Mouse (Mus musculus) embryonic facial prominence, embryonic 15.5 days (tissue): ENCODE data around the gene Edaradd. TPM values are rescaled to one million over a fixed set of nuclear protein-coding genes. Genes with fewer than 3 reads are reported as not detected.
A peak's percentile ranks its signal among the peaks of the same experiment; 100 is the strongest.

Experiments used
- ATAC-seq: fragments of 200-750 bp; cut with Nextera tagmentation; 2 replicates; pipeline ENCODE4 v1.8.0; 2017; ENCODE audit warnings: low read depth, moderate TSS enrichment; ENCODE audit not compliant: insufficient number of reproducible peaks, low FRiP score, low TSS enrichment
- H3K27ac ChIP-seq: fragments of 300-500 bp; sonication (generic); replicated peaks from 2 replicates; pipeline ENCODE4 v1.5.1; 2015; ENCODE audit warnings: mild to moderate bottlenecking, inconsistent platforms
- H3K27me3 ChIP-seq: fragments of 300-500 bp; sonication (generic); 2 replicates; pipeline ENCODE4 v1.6.1; 2015; ENCODE audit warnings: inconsistent platforms
- H3K36me3 ChIP-seq: fragments of 300-500 bp; sonication (generic); 2 replicates; pipeline ENCODE4 v1.6.1; 2015; ENCODE audit warnings: mild to moderate bottlenecking, inconsistent platforms
- H3K4me1 ChIP-seq: fragments of 300-500 bp; sonication (generic); 2 replicates; pipeline ENCODE4 v1.6.1; 2015; ENCODE audit warnings: inconsistent platforms
- H3K4me2 ChIP-seq: fragments of 300-500 bp; sonication (generic); replicated peaks from 2 replicates; pipeline ENCODE4 v1.6.1; 2015; ENCODE audit warnings: mild to moderate bottlenecking, inconsistent platforms
- H3K4me3 ChIP-seq: fragments of 300-500 bp; sonication (generic); replicated peaks from 2 replicates; pipeline ENCODE4 v1.5.1; 2015; ENCODE audit warnings: mild to moderate bottlenecking, inconsistent platforms
- H3K9ac ChIP-seq: fragments of 300-500 bp; sonication (generic); 2 replicates; pipeline ENCODE4 v1.6.1; 2015; ENCODE audit warnings: inconsistent platforms
- H3K9me3 ChIP-seq: fragments of 300-500 bp; sonication (generic); replicated peaks from 2 replicates; pipeline ENCODE4 v1.6.1; 2016; ENCODE audit warnings: inconsistent platforms
- WGBS: fragments of 180-500 bp; shearing (Covaris S2); methylation state at CpG from one replicate; pipeline ENCODE4 v1.1.7; 2015; 5-methylcytosine and 5-hydroxymethylcytosine counted together
- polyA plus RNA-seq: library from polyadenylated mRNA; unstranded; fragments of >200 nt; fragmentation: Nextera tagmentation; extraction: Ambion mirVana; gene quantifications from 2 replicates; pipeline ENCODE4 v1.2.1, GENCODE M21; 2015

Gene Edaradd
- polyA plus RNA-seq, 1 experiment from 2014 or later: 6.5 TPM

GRCm38 (mm10) chr13:12510032-12510431 is 10.2 kb downstream of the Edaradd start:
- H3K4me1 ChIP-seq: no peaks in the 10 kb centered on the region

DNA sequence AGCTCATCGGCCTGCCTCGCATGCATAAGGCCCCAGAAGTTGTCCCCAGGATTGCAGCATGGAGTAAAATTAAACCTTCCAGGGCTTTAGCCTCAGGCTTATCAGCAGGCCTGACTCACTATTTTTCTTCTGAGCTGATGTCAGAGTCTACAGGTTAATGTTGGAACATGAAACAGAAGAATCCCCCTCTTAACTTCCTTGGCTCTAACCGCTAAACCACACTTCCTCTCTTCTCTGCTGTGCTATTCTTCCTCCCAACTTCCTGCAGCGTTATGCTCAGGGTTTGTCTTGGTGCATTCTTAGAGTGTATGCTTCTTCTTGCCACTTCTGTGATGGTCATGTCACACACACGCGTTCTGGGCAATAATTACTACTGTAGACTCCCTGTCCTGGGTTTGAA is 12.8 kb downstream of the Edaradd start:
- Histone ChIP-seq H3K9me3 (no peaks in the 10 kb centered on the region), H3K9ac (no peak overlapping the region), H3K4me1 (peaks cover 6% of the 10 kb centered on the region; the same call in 1 of the 2 replicates), H3K4me2 (no peak overlapping the region), H3K27me3 (no peaks in the 10 kb centered on the region), H3K27ac (no peak overlapping the region), H3K4me3 (no peak overlapping the region), H3K36me3 (no peaks in the 10 kb centered on the region)
- 81% methylated on average over 6 of the region's 6 CpGs for WGBS
- no peak for ATAC-seq

More at GRCm38 (mm10) chr13:12510032-12510431, 10.2 kb downstream of the Edaradd start:
- Histone ChIP-seq H3K9me3 (no peaks in the 10 kb centered on the region), H3K4me3 (no peak overlapping the region), H3K4me2 (no peak overlapping the region), H3K36me3 (no peaks in the 10 kb centered on the region), H3K27me3 (no peaks in the 10 kb centered on the region), H3K27ac (no peak overlapping the region), H3K9ac (no peak overlapping the region)
- ATAC-seq: no peak
- 83% methylated on average over 6 of the region's 6 CpGs for WGBS

DNA sequence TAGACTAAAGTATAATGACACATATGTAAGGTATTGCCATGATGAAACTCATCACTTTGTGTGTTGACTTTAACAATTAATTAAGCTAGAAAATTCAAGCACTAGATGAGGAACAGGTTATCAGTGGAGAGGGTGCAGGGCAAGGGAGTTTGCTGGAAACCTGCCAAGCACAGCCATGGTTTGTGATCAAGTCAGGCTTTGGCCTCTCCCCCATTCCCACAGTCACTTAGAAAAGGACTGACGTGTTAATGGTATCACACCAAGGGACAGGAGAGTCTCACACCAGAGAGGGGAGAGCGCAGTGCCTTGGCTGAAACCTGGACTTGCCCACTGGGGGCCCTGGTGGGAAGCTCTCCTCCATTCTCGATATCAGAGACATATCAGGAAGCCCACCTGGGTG is 14.9 kb downstream of the Edaradd start:
- ATAC-seq: no peak
- H3K4me2 ChIP-seq: no peak overlapping the region

DNA sequence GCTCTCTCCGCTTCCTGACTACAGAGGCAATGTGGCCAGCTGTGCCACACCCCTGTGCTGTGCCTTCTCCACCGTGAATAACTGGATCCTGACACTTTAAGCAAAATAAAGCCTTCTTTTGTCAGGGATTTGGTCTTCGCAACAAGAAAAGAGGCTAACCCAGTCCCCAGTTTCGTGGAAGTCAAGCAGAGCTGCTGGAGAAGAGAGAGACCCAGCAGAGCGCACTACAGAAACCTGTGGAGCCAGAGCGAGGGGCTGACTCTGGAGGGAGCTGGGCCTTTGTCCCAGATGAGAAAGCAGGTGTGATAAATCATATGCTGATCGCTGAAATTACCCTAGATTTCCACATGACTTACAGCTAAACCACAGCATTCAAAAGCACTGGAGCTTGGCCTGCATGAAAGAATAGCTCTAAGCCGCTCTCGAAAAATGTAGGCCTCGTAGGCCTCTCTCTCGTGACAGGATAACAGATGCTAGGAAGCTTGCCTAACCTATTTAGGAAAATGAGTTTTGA is 16.9 kb downstream of the Edaradd start:
- H3K4me3 ChIP-seq: no peak overlapping the region
- H3K4me2 ChIP-seq: no peak overlapping the region
- peak; percentile 17; the same call in 1 of the 2 replicates for ATAC-seq
- H3K9ac ChIP-seq: no peak overlapping the region
- H3K9me3 ChIP-seq: no peaks in the 10 kb centered on the region
- H3K36me3 ChIP-seq: no peaks in the 10 kb centered on the region
- H3K27me3 ChIP-seq: no peaks in the 10 kb centered on the region
- H3K27ac ChIP-seq: peak overlapping the region; percentile 68
- peaks cover 6% of the 10 kb centered on the region; the same call in 1 of the 2 replicates for H3K4me1 ChIP-seq
- 26% methylated on average over 11 of the region's 11 CpGs for WGBS

More for the DNA sequence above, 14.9 kb downstream of the Edaradd start:
- Histone ChIP-seq H3K27me3 (no peaks in the 10 kb centered on the region), H3K4me3 (no peak overlapping the region), H3K36me3 (no peaks in the 10 kb centered on the region), H3K9ac (no peak overlapping the region), H3K9me3 (no peaks in the 10 kb centered on the region), H3K4me1 (peaks cover 6% of the 10 kb centered on the region; the same call in 1 of the 2 replicates), H3K27ac (no peak overlapping the region)
- WGBS: 81% methylated on average over 3 of the region's 3 CpGs

GRCm38 (mm10) chr13:12502665-12503237 is 17.5 kb downstream of the Edaradd start:
- H3K27me3 ChIP-seq: no peaks in the 10 kb centered on the region
- no peaks in the 10 kb centered on the region for H3K36me3 ChIP-seq
- H3K27ac ChIP-seq: peak overlapping the region; percentile 68; the same call in 1 of the 2 replicates
- no peaks in the 10 kb centered on the region for H3K9me3 ChIP-seq
- 47% methylated on average over 4 of the region's 4 CpGs for WGBS
- H3K4me2 ChIP-seq: no peak overlapping the region
- no peak for ATAC-seq
- no peak overlapping the region for H3K9ac ChIP-seq
- H3K4me1 ChIP-seq: peaks cover 6% of the 10 kb centered on the region; the same call in 1 of the 2 replicates
- no peak overlapping the region for H3K4me3 ChIP-seq

- Histone ChIP-seq H3K9me3 (no peaks in the 10 kb centered on the region), H3K27me3 (no peaks in the 10 kb centered on the region), H3K4me3 (no peak overlapping the region), H3K27ac (no peak overlapping the region), H3K4me2 (no peak overlapping the region), H3K9ac (no peak overlapping the region), H3K36me3 (no peaks in the 10 kb centered on the region), H3K4me1 (peaks cover 6% of the 10 kb centered on the region; the same call in 1 of the 2 replicates)
- ATAC-seq: no peak
- WGBS: 86% methylated on average over 7 of the region's 7 CpGs
These were observed 21.1 kb downstream of the Edaradd start for GRCm38 (mm10) chr13:12499107-12499506.

GRCm38 (mm10) chr13:12497809-12498208 is 22.4 kb downstream of the Edaradd start:
- Histone ChIP-seq H3K27ac (no peak overlapping the region), H3K4me1 (0 out of 2 replicates have a peak, but pooled peaks cover under 1% of the 10 kb centered on the region), H3K9me3 (no peaks in the 10 kb centered on the region), H3K4me3 (no peak overlapping the region), H3K36me3 (no peaks in the 10 kb centered on the region), H3K27me3 (no peaks in the 10 kb centered on the region), H3K9ac (no peak overlapping the region), H3K4me2 (no peak overlapping the region)
- ATAC-seq: no peak
- 52% methylated on average over 8 of the region's 8 CpGs for WGBS

GRCm38 (mm10) chr13:12494750-12495149 is 25.5 kb downstream of the Edaradd start:
- Histone ChIP-seq H3K4me1 (no peaks in the 10 kb centered on the region), H3K9ac (no peak overlapping the region), H3K9me3 (no peaks in the 10 kb centered on the region), H3K4me2 (no peak overlapping the region), H3K36me3 (no peaks in the 10 kb centered on the region), H3K27ac (no peak overlapping the region), H3K4me3 (no peak overlapping the region), H3K27me3 (no peaks in the 10 kb centered on the region)
- ATAC-seq: no peak
- WGBS: 75% methylated on average over 9 of the region's 9 CpGs

DNA sequence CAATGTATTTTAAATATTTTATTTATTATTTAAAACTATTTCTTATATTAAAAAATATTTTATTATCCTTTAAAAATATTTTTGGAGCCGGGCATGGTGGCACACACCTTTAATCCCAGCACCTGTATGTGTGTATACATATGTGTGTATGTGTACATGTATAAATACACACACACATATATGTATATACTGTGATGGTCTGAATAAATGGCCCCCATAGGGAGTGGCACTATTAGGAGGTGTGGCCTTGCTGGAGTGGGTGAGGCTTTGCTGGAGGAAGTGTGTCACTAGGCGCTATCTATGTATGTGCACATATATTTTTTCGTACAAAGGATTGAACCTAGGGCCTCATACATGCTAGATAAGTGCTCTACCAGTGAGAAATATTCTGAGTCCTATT is 27.7 kb downstream of the Edaradd start:
- Histone ChIP-seq H3K4me1 (no peaks in the 10 kb centered on the region; the same call in 1 of the 2 replicates), H3K27ac (no peak overlapping the region), H3K27me3 (no peaks in the 10 kb centered on the region), H3K9me3 (no peaks in the 10 kb centered on the region), H3K9ac (no peak overlapping the region), H3K4me3 (no peak overlapping the region), H3K36me3 (no peaks in the 10 kb centered on the region), H3K4me2 (no peak overlapping the region)
- 87% methylated on average over 3 of the region's 3 CpGs for WGBS
- ATAC-seq: no peak

DNA sequence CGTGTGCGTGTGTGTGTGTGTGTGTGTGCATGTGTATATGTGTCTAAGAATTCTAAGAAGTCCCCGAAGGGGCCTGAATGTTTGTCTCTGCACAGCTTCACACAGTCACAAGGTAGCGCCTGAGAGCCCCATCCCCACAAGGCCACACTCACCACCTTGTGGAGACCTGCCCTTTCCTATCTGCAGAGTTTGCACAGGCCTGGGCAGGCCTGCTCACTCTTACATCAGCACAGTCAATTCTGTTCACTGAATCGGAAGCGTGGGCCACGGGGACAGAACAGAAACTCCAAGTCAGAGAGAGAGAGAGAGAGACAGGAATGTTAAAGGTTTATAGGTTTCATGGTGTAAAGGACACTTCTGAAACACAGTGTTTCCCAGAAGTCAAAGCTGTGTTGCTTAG is 34.6 kb downstream of the Edaradd start:
- no peak overlapping the region for H3K9ac ChIP-seq
- no peak overlapping the region for H3K4me3 ChIP-seq
- H3K9me3 ChIP-seq: no peaks in the 10 kb centered on the region
- H3K4me1 ChIP-seq: peaks cover 9% of the 10 kb centered on the region; the same call in 1 of the 2 replicates
- H3K27ac ChIP-seq: peak overlapping the region; percentile 60; the same call in 1 of the 2 replicates
- H3K4me2 ChIP-seq: no peak overlapping the region
- no peaks in the 10 kb centered on the region for H3K27me3 ChIP-seq
- peak; percentile 39; the same call in 1 of the 2 replicates for ATAC-seq
- WGBS: 61% methylated on average over 7 of the region's 7 CpGs
- H3K36me3 ChIP-seq: no peaks in the 10 kb centered on the region

GRCm38 (mm10) chr13:12485197-12485596 is 35.0 kb downstream of the Edaradd start:
- H3K4me2 ChIP-seq: no peak overlapping the region
- H3K36me3 ChIP-seq: no peaks in the 10 kb centered on the region
- no peak overlapping the region for H3K4me3 ChIP-seq
- ATAC-seq: peak; percentile 26; the same call in 1 of the 2 replicates
- H3K27ac ChIP-seq: peak overlapping the region; percentile 60; the same call in 1 of the 2 replicates
- H3K9me3 ChIP-seq: no peaks in the 10 kb centered on the region
- 51% methylated on average over 2 of the region's 2 CpGs for WGBS
- peaks cover 9% of the 10 kb centered on the region; the same call in 1 of the 2 replicates for H3K4me1 ChIP-seq
- H3K9ac ChIP-seq: no peak overlapping the region
- H3K27me3 ChIP-seq: no peaks in the 10 kb centered on the region
